Mouse (Mus musculus) cortical plate, adult 2 months (tissue): Measurements from ENCODE around the gene Slc7a4. TPM values are rescaled to one million over a fixed set of nuclear protein-coding genes. Genes with fewer than 3 reads are reported as not detected.
A peak's percentile ranks its signal among the peaks of the same experiment; 100 is the strongest.
"Not testable (repeated sequence)": the region's sequence is repeated elsewhere in the genome, so short reads cannot be mapped to it uniquely, and the experiment has no call there.

Experiments
- H3K27ac ChIP-seq: fragments of 200-500 bp; 2 replicates; pipeline ENCODE4 v1.5.1; 2012; ENCODE audit warnings: low read length, control low read depth, inconsistent platforms; ENCODE audit not compliant: insufficient read depth
- H3K4me1 ChIP-seq: fragments of 200-500 bp; 2 replicates; pipeline ENCODE4 v1.6.1; 2011; ENCODE audit warnings: low read length; ENCODE audit not compliant: control insufficient read depth, insufficient read depth
- H3K4me3 ChIP-seq: fragments of 200-500 bp; 2 replicates; pipeline ENCODE4 v1.5.1; 2011; ENCODE audit warnings: mild to moderate bottlenecking, low read length, control low read depth; ENCODE audit not compliant: insufficient read depth
- CTCF ChIP-seq: fragments of 200-500 bp; IDR thresholded peaks from 2 replicates; pipeline ENCODE4 v1.5.1; 2011; ENCODE audit warnings: mild to moderate bottlenecking, control low read depth, low read length; ENCODE audit not compliant: insufficient read depth; ENCODE audit errors: extremely low read depth
- POLR2A ChIP-seq: fragments of 200-500 bp; IDR thresholded peaks from 2 replicates; pipeline ENCODE4 v1.6.1; 2011; ENCODE audit warnings: mild to moderate bottlenecking, low read length, control low read depth; ENCODE audit not compliant: insufficient read depth; ENCODE audit errors: extremely low read depth
- polyA plus RNA-seq: library from polyadenylated mRNA; depleted of rRNA; stranded (reverse); fragments of >200 nt; gene quantifications from 2 replicates; pipeline ENCODE4 v1.2.3, GENCODE M21; 2012; rRNA removed

The Slc7a4 gene
- polyA plus RNA-seq = 82.5 and 104 TPM in 2 replicates

DNA sequence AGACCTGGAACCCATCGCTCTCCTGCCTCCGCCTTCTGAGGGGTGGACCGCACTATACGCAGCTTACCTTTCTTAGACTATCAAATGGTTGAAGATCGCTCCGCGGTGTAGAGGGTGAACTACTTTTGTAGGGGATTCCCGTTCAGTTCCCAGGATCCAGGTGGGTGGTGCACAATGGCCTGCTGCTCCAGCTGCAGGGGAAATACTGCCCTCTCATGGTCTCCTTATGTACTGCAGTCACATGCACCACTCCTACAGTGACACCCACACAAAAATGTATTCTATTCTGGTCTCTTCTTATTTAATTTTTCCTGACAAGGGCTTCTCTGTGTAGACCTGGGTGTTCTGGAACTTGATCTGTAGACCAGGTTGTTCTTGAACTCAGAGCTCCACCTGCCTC, at the start of gene Slc7a4:
TSS of gene Slc7a4 (minus strand) at position 151 of the 400 bp plus-strand sequence.
- H3K27ac ChIP-seq = no peak within 1 kb of the TSS
- TF ChIP-seq CTCF (peak; percentile 49), POLR2A (no peak)
- no peaks in the 10 kb centered on the region for H3K4me1 ChIP-seq
- H3K4me3 ChIP-seq = no peak within 1 kb of the TSS

DNA sequence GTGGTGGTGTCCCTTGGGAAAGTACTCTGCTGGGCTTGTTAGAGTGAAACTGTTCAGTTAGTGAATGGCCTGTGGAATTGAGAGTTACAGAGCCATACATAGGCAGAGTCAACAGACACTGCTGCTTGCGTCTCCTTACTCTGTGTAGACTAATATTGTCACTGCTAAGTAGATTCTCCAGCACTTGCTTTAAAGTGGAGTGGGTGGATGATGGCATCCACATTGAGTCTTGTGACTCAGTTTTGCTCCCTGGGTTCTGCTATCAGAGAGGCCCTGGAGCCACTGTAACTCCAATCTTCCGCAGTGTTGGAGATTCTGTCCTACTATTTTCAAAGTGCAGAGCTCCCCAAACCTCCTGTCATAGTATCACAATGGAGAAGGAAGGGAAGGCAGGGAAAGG, 49.6 kb upstream of the Slc7a4 start:
- Histone ChIP-seq H3K27ac (no peak overlapping the region), H3K4me3 (no peak overlapping the region), H3K4me1 (no peaks in the 10 kb centered on the region)
- no peak for TF ChIP-seq CTCF
- no peak for TF ChIP-seq POLR2A

DNA sequence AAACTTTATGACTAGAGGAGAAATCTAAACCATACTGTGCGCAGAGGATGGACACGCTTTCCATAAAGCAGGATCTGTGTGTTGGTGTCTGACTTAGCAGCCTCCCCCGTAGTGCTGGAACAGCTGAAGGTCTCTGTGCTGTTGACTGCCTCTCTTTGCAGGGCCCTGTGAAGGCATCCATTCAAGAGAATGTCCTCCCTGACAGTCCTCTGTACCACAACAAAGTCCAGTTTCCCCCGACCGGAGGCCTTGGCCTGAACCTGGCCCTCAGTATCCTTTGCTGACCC, 43.2 kb upstream of the Slc7a4 start:
- Histone ChIP-seq H3K27ac (no peak overlapping the region), H3K4me3 (no peak overlapping the region), H3K4me1 (no peaks in the 10 kb centered on the region)
- TF ChIP-seq CTCF = no peak
- no peak for TF ChIP-seq POLR2A

DNA sequence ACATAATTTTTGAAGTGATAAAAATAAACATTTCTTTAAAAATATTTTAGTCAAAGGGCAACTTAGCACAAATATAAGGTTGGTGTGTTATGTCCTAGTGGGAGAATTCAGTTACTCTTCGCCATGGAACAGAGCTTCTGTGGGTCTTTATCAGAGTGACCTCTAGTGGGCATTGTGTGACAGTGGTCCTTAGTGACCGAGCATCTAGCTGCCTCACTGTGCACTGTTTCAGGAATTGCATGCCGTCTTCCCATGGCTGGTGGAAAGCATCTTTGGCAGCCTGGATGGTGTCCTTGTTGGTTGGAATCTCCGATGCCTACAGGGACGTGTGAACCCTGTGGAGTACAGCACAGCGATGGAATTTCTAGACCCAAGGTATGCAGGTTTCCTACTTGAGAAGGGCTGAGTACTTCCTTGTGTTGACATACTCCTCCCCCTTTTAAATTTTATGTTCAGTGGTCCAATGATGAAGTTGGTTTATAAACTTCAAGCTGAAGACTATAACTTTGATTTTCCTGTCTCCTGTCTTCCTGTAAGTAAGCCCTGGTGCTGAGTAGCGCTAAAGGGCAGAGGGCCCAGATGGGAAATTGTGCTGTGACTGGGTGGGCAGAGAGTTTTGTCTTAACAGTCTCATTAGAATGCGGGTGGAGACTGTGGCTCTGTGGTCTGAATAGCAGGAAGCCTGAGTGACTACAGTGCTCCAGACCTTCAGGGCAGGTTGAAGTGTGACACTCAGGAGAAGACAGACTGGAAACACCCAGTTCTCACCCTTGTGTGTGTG, 42.7 kb upstream of the Slc7a4 start:
- Histone ChIP-seq H3K4me3 (no peak overlapping the region), H3K4me1 (no peaks in the 10 kb centered on the region)
- no peak for TF ChIP-seq POLR2A
- peak; percentile 54 for TF ChIP-seq CTCF

DNA sequence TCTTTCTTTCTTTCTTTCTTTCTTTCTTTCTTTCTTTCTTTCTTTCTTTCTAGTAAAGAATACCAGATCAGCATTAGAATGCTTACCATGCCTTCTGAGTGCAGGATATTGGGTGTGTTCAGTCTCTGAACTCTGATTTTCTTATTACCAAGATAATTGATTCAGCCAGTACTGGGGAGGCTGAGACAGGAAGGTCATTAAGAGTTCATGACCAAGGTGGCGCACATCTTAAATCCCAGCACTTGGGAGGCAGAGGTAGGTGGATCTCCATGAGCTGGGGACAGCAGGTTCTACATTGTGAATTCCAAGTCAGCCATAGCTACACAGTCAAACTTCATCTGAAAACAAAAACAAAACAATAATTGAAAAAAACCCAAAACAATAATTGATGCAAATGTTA, 38.9 kb upstream of the Slc7a4 start:
- H3K4me1 ChIP-seq = peaks cover 5% of the 10 kb centered on the region; the same call in 1 of the 2 replicates
- no peak for TF ChIP-seq CTCF

More for the DNA sequence above, 42.7 kb upstream of the Slc7a4 start:
- H3K27ac ChIP-seq = no peak overlapping the region

DNA sequence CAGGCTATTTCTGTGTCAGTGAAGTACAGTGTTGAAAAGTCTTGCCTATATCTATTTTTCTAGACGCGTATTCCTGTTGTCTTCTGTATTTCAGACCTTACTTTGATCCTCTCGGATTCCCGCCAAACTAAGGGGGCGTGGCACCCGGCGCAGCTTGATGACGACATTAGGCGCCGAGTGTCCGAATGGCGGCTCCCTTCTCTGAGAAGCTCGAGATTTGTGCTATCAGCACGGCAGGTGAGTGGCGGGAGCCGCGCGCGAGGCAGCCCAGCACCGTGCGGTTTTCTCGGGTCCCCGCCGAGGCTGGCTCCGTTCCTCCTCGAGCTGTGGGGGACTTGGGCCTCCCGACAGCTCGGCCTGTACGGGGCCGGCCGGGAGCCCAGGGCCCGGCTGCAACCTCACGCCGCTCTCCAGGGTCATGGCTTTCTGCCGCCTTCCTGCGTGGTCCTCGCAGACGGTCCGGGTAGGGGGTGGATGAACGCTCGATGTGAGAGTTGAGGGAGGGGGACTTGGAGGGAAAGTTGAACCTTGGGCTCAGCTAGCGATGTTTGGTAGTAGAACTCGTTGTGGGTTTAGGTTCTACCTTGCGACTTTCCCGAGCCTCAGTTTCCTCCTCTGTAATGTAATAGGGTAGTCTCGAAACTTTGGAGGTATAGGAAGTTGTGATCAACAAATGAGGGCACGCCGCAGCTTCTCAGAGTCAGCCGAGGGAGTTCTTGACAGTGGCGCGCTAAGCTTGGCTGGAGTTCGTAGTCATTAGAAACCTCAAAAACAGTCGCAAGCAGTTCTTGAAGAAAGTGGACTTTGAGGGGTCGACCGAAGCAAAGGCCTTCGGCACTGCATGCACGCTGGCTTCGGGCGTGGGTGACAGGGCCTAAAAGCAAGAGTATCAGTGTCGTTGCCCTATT, 36.4 kb upstream of the Slc7a4 start, which contains the start of gene Smpd4:
TSS of gene Smpd4 (plus strand) at position 157 of the 908 bp plus-strand sequence.
- Histone ChIP-seq H3K27ac (no peak within 1 kb of the TSS), H3K4me3 (peak within 1 kb of the TSS; percentile 93), H3K4me1 (peaks cover 5% of the 10 kb centered on the region; the same call in 1 of the 2 replicates)
- no peak for TF ChIP-seq POLR2A
- no peak for TF ChIP-seq CTCF

More for the DNA sequence above, 38.9 kb upstream of the Slc7a4 start:
- Histone ChIP-seq H3K27ac (no peak overlapping the region), H3K4me3 (no peak overlapping the region)

DNA sequence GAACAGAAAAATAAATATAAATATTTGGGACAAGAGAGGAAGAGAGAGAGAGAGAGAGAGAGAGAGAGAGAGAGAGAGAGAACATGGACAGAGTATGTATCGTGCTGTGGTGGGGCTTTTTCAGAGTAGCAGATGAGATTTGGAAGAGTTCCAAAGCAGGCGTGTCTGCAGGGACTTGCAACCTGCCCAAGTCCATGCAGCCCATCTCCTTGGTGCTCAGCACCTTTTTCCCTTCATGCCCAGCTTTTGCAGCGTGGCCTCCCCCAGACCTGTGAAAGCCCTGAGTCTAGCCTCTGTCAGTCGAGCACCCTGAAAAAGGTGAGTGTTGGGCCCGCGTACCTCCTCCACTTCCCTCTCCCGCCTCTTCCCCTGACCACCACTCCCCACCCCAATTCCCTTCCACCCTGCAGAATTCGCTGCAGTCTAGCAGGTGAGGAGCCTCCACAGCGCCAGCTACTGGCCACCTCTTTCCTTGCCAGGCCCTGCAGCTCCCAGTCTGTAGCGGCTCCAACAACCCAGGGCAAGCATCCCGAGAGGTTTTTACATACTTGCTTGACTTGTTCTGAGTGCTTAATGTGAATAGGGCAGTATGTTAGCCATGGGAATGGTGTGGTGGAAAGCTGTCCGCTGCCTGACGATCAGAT, 35.0 kb upstream of the Slc7a4 start:
- H3K4me1 ChIP-seq = peaks cover 5% of the 10 kb centered on the region; the same call in 1 of the 2 replicates
- no peak overlapping the region for H3K27ac ChIP-seq
- TF ChIP-seq POLR2A (no peak), CTCF (peak; percentile 72)
- no peak overlapping the region for H3K4me3 ChIP-seq

DNA sequence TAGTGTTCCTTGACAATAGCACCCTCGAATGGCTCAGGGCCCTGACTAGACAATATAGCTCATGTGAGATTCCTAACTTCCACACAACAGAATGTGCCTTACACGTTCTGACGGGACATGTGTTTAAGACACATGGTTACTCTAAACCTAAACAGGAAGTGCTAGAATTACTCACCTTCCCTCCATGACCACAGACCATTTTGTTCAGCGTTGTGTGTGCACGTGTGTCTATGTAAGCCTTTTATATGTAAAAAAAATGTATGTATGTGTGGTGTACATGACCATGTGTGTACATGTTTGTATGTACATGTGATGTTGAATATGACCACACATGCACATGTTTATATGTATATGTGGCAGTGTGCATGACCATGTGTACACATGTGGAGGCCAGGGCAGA, 33.2 kb upstream of the Slc7a4 start:
- Histone ChIP-seq H3K4me3 (no peak overlapping the region), H3K27ac (no peak overlapping the region), H3K4me1 (peaks cover 5% of the 10 kb centered on the region; the same call in 1 of the 2 replicates)
- TF ChIP-seq CTCF (no peak), POLR2A (no peak)

DNA sequence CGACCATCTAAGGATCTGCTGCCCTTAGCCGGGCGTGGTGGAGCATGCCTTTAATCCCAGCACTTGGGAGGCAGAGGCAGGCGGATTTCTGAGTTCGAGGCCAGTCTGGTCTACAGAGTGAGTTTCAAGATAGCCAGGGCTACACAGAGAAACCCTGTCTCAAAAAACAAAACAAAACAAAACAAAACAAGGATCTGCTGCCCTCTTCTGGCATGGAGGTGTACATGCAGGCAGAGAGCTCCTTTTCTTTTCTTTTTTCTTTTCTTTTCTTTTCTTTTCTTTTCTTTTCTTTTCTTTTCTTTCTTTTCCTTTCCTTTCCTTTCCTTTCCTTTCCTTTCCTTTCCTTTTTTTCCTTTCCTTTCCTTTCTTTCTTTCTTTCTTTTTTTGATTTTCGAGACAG, 31.7 kb upstream of the Slc7a4 start:
- not testable (repeated sequence) for H3K4me1 ChIP-seq, H3K27ac ChIP-seq, H3K4me3 ChIP-seq
- TF ChIP-seq CTCF = peak; percentile 44; the same call in 1 of the 2 replicates

DNA sequence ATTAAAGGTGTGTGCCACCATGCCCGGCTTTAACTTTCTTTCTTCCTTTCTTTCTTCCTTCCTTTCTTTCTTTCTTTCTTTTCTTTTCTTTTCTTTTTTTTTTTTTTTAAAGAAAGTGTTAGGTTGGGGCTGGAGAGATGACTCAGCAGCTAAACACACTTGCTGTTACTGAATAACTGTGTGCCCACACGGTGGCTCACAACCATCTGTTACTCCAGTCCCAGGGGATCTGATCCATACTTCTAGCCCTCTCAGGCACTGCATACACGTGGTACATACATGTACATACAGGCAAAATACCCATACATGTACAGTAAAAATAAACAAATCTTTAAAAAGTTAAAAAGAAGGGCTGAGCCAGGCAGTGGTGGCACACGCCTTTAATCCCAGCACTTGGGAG, 28.4 kb upstream of the Slc7a4 start:
- Histone ChIP-seq H3K4me3 (no peak overlapping the region), H3K27ac (no peak overlapping the region), H3K4me1 (no peaks in the 10 kb centered on the region)
- no peak for TF ChIP-seq CTCF
- no peak for TF ChIP-seq POLR2A
